12 mouse cellular contexts compared by ENCODE assay signal in genomic region chr7:116282755-116283154, GRCm38 (mm10). TPM values are rescaled to one million over a fixed set of nuclear protein-coding genes. Genes with fewer than 3 reads are reported as not detected.
A peak's percentile ranks its signal among the peaks of the same experiment; 100 is the strongest.
DNase-seq lines count a peak whose midpoint lies in the region; ATAC-seq and TF ChIP-seq lines count a peak whose summit lies in the region.
"Had no signal": no experiment of that assay in that cellular context is flagged by ENCODE, and none has a peak within 500 bp of the region (broad histone marks: within the 10 kb centered on the region; RNA-seq: fewer than 3 reads in every experiment).

No protein-coding gene starts in this region.

- H3K9me3 ChIP-seq in lung, embryonic 16.5 days (ENCODE audit: control insufficient read depth, low read length) = no peaks in the 10 kb centered on the region
- no peaks in the 10 kb centered on the region for H3K9me3 ChIP-seq in limb, embryonic 12.5 days
- H3K9me3 ChIP-seq in stomach, postnatal 0 days (ENCODE audit: control insufficient read depth, low read length) = no peaks in the 10 kb centered on the region
- H3K9me3 ChIP-seq in lung, postnatal 0 days (ENCODE audit: low read length) = no peaks in the 10 kb centered on the region
- H3K9me3 ChIP-seq: heart, embryonic 10.5 days had no signal

- TF ChIP-seq CTCF in stomach, postnatal 0 days (IDR thresholded peaks at IDR 0.05; ENCODE audit: low read depth) = no peak
- TF ChIP-seq CTCF in lung, postnatal 0 days (IDR thresholded peaks at IDR 0.05) = no peak

- H3K4me2 ChIP-seq in lung, embryonic 16.5 days (ENCODE audit: low read depth, low read length) = no peak overlapping the region
- no peak overlapping the region for H3K4me2 ChIP-seq in limb, embryonic 12.5 days
- no peak overlapping the region for H3K4me2 ChIP-seq in stomach, postnatal 0 days (replicated peaks; ENCODE audit: low read depth)
- no peak overlapping the region for H3K4me2 ChIP-seq in lung, postnatal 0 days (replicated peaks; ENCODE audit: low read depth, low read length)

- H3K36me3 ChIP-seq in lung, embryonic 16.5 days (ENCODE audit: control insufficient read depth, insufficient read depth, low read length) = no peaks in the 10 kb centered on the region
- H3K36me3 ChIP-seq in limb, embryonic 12.5 days = no peaks in the 10 kb centered on the region
- no peaks in the 10 kb centered on the region for H3K36me3 ChIP-seq in stomach, postnatal 0 days (ENCODE audit: control insufficient read depth, insufficient read depth, low read length)
- H3K36me3 ChIP-seq in lung, postnatal 0 days (ENCODE audit: insufficient read depth, low read length) = no peaks in the 10 kb centered on the region
- H3K36me3 ChIP-seq: heart, embryonic 10.5 days had no signal

- DNase-seq in lung, adult 18-20 months = no peak
- peak; percentile 5 to 40 for DNase-seq in frontal cortex, postnatal 36 days (ENCODE audit: low spot score in 2 of 2)
- peak; percentile 27 for DNase-seq in right cerebral cortex, postnatal 4 days
- DNase-seq in stomach, postnatal 0 days (ENCODE audit: low spot score) = no peak
- DNase-seq in gastrocnemius, postnatal 36 days = no peak
- DNase-seq in lung, postnatal 0 days (ENCODE audit: low spot score) = no peak
- DNase-seq: adrenal gland, adult 8-10 months; kidney, adult 11 months had no signal

- intact Hi-C loops in gastrocnemius, postnatal 36 days (cut with DNase I) = no loop called here

- peak overlapping the region; percentile 41; the same call in 1 of the 2 replicates for H3K27ac ChIP-seq in lung, embryonic 16.5 days (ENCODE audit: low read length)
- peak overlapping the region; percentile 57 for H3K27ac ChIP-seq in limb, embryonic 12.5 days
- no peak overlapping the region for H3K27ac ChIP-seq in stomach, postnatal 0 days (replicated peaks)
- no peak overlapping the region for H3K27ac ChIP-seq in lung, postnatal 0 days (ENCODE audit: low read length)
- H3K27ac ChIP-seq: heart, embryonic 10.5 days had no signal

- H3K4me3 ChIP-seq in lung, embryonic 16.5 days (ENCODE audit: low read length) = no peak overlapping the region
- no peak overlapping the region for H3K4me3 ChIP-seq in limb, embryonic 12.5 days (replicated peaks)
- H3K4me3 ChIP-seq in stomach, postnatal 0 days (ENCODE audit: low read depth, low read length) = no peak overlapping the region
- H3K4me3 ChIP-seq in lung, postnatal 0 days (ENCODE audit: low read depth, low read length) = no peak overlapping the region
- H3K4me3 ChIP-seq: heart, embryonic 10.5 days; myocyte had no signal

- ATAC-seq in lung, embryonic 16.5 days (ENCODE audit: low read depth) = no peak
- no peak for ATAC-seq in limb, embryonic 12.5 days (ENCODE audit: insufficient number of reproducible peaks, insufficient read depth, low FRiP score, low TSS enrichment, low read depth)
- no peak for ATAC-seq in stomach, postnatal 0 days (ENCODE audit: low FRiP score, low TSS enrichment)
- ATAC-seq in lung, postnatal 0 days = no peak

- peaks cover 31% of the 10 kb centered on the region for H3K4me1 ChIP-seq in lung, embryonic 16.5 days (replicated peaks; ENCODE audit: control insufficient read depth, insufficient read depth, low read length)
- peaks cover 28% of the 10 kb centered on the region for H3K4me1 ChIP-seq in limb, embryonic 12.5 days (replicated peaks)
- peaks cover 4% of the 10 kb centered on the region; the same call in 1 of the 2 replicates for H3K4me1 ChIP-seq in stomach, postnatal 0 days (replicated peaks; ENCODE audit: control insufficient read depth, insufficient read depth)
- H3K4me1 ChIP-seq in lung, postnatal 0 days (ENCODE audit: insufficient read depth, low read depth, low read length) = peaks cover 10% of the 10 kb centered on the region; the same call in 1 of the 2 replicates

- 29% methylated on average over 11 of the region's 11 CpGs for WGBS in lung, embryonic 16.5 days
- WGBS in limb, embryonic 12.5 days = 48% methylated on average over 11 of the region's 11 CpGs
- WGBS in stomach, postnatal 0 days = 36% methylated on average over 11 of the region's 11 CpGs
- 34% methylated on average over 11 of the region's 11 CpGs for WGBS in lung, postnatal 0 days

- no peaks in the 10 kb centered on the region for H3K27me3 ChIP-seq in lung, embryonic 16.5 days (ENCODE audit: control insufficient read depth, insufficient read depth, low read depth, low read length)
- H3K27me3 ChIP-seq in limb, embryonic 12.5 days = no peaks in the 10 kb centered on the region
- no peaks in the 10 kb centered on the region for H3K27me3 ChIP-seq in stomach, postnatal 0 days (ENCODE audit: control insufficient read depth, insufficient read depth, low read length)
- H3K27me3 ChIP-seq in lung, postnatal 0 days (replicated peaks; ENCODE audit: insufficient read depth, low read length) = no peaks in the 10 kb centered on the region

- TF ChIP-seq EP300 in stomach, postnatal 0 days (optimal IDR thresholded peaks at IDR 0.05) = no peak
- no peak for TF ChIP-seq EP300 in lung, postnatal 0 days (IDR thresholded peaks at IDR 0.05)

- no peak overlapping the region for H3K9ac ChIP-seq in lung, embryonic 16.5 days (ENCODE audit: low read length)
- no peak overlapping the region for H3K9ac ChIP-seq in limb, embryonic 12.5 days (replicated peaks)
- H3K9ac ChIP-seq in stomach, postnatal 0 days (ENCODE audit: low read length) = no peak overlapping the region
- no peak overlapping the region for H3K9ac ChIP-seq in lung, postnatal 0 days (replicated peaks; ENCODE audit: low read depth)

RNA-seq across cellular contexts. Expression of gene Plekha7, which starts 25.4 kb away (rescaled TPM):
- 10.9 and 14.0 TPM in 2 replicates for polyA plus RNA-seq in lung, embryonic 16.5 days (2015; fragmentation: Nextera tagmentation; extraction: Ambion mirVana)
- polyA plus RNA-seq in limb, embryonic 12.5 days (2016; fragmentation: Nextera tagmentation; extraction: Ambion mirVana) = 8.6 and 11.4 TPM in 2 replicates
- polyA plus RNA-seq in stomach, postnatal 0 days (2015; fragmentation: Nextera tagmentation; extraction: Ambion mirVana) = 10.1 and 11.7 TPM in 2 replicates
- total RNA-seq in gastrocnemius, postnatal 36 days (2021) = 1 to 10 TPM in 1 of 2 experiments, under 1 TPM in 1; 0.69 to 1.6 TPM
- polyA plus RNA-seq in lung, postnatal 0 days (2015; fragmentation: Nextera tagmentation; extraction: Ambion mirVana) = 5.7 and 7.0 TPM in 2 replicates

RNA-seq across cellular contexts. Expression of gene Rps13, which starts 51.2 kb away (rescaled TPM):
- polyA plus RNA-seq in lung, embryonic 16.5 days (2015; fragmentation: Nextera tagmentation; extraction: Ambion mirVana) = 711 and 717 TPM in 2 replicates
- polyA plus RNA-seq in limb, embryonic 12.5 days (2016; fragmentation: Nextera tagmentation; extraction: Ambion mirVana) = 859 and 893 TPM in 2 replicates
- polyA plus RNA-seq in stomach, postnatal 0 days (2015; fragmentation: Nextera tagmentation; extraction: Ambion mirVana) = 609 and 626 TPM in 2 replicates
- total RNA-seq in gastrocnemius, postnatal 36 days (2021) = 100 to 1,000 TPM; 207 to 275 TPM
- 435 and 500 TPM in 2 replicates for polyA plus RNA-seq in lung, postnatal 0 days (2015; fragmentation: Nextera tagmentation; extraction: Ambion mirVana)

Comparison
In these comparisons a context has a peak if more than half of its experiments do, and no peak if none do; other contexts are left out.
1. H3K27ac ChIP-seq: peak in lung, embryonic 16.5 days (single experiment) and limb, embryonic 12.5 days (single experiment); none in stomach, postnatal 0 days (single experiment) and lung, postnatal 0 days (single experiment).
2. DNase-seq: peak in frontal cortex, postnatal 36 days (2 of 2) and right cerebral cortex, postnatal 4 days (single experiment); none in lung, adult 18-20 months (0 of 2), stomach, postnatal 0 days (single experiment), gastrocnemius, postnatal 36 days (0 of 2) and lung, postnatal 0 days (single experiment).